Mouse (Mus musculus) gastrocnemius, postnatal 4 days (tissue): ENCODE measurements at regions not wholly inside any gene's neighbourhood (a gene's known extent, or its start where the extent isn't known, plus 50 kb on each side); places are given as distances from the start of the nearest gene placed in this dataset.

Source experiments
- DNase-seq, 2 experiments: peaks; one replicate each; pipeline ENCODE4 v3.0.0; 2021 to 2022; ENCODE audit warnings: low spot score in 2 of 2, mixed read lengths in 2 of 2

DNA sequence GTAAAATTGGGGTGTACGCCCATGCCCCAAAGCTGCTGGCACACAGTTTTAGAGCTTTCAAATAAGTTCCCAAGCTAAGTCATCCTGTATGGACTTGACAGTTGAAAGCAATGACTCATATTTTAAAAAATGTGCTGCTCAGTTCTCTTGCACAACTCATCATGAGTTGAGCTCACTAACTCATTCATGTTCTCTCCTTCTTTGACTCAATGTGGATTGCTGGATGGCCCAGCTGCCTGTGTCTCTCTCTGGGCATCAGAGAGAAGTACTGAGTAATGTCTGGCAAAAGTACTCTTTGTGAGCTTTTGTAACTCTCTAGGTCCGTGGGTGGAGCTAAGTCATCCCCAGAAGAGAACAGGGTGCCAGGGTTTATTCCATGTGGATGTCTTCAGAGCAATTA is 355.3 kb downstream of the Rnd3 start:
- no peak for DNase-seq

GRCm38 (mm10) chr2:50793067-50793466 is 355.8 kb downstream of the Rnd3 start:
- DNase-seq, result no peak

- DNase-seq, result no peak
Measured at GRCm38 (mm10) chr2:50789051-50789651, 359.8 kb downstream of the Rnd3 start.

GRCm38 (mm10) chr2:50772101-50772500 is 376.8 kb downstream of the Rnd3 start:
- DNase-seq, result no peak

DNA sequence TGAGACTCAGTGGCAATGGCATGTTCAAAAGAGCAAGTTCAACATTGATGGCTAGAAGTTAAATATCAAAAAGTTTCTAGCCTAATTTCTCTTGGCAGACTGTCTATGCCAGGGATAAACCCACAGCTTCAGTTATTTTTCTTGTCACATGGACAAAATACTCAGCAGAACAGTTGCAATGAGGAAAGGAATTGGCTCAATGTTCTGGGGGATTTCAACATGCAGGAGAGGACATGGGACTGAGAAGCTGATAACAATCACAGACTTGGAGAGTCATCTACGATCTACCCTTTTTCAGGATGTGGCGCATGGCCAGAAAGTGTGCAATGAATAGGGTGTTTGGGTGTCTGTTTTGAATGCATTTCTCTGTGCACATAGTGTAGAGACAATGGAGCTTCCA is 389.9 kb downstream of the Rnd3 start:
- no peak for DNase-seq

DNA sequence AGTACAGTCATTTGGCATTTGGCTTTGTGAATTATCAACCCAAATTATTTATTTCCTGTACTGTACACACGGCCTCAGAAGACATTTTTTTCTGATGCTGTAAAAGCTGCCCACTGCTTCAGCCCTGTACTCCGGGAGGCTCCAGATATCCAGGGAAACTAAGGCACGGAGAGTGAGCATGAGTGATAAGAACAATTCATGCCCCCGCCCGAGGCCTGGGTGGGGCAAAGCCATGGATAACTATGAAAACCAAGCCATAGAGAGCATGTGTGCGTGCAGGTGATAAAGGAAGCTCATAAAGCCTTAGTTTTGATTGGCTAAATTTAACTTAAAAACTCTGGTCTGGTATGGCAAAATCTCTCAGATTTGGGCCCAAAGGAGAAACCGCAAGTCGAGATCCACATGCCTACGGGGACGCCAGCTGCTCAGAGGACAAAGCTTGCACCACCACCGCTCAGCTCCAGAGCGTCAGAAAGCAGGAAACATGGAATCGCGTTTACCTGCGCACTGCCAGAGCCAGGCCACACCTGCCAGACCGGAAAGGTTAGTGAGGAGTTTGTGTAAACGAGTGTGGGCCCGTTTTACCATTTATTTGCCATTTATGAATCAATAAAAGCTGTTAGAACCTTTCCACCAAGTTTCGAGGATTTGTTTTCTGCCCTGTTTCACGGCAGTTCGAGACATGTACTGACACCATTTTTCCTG is 390.9 kb downstream of the Rnd3 start:
- no peak for DNase-seq

GRCm38 (mm10) chr2:50755616-50756450 is 393.1 kb downstream of the Rnd3 start:
- DNase-seq, result no peak

DNA sequence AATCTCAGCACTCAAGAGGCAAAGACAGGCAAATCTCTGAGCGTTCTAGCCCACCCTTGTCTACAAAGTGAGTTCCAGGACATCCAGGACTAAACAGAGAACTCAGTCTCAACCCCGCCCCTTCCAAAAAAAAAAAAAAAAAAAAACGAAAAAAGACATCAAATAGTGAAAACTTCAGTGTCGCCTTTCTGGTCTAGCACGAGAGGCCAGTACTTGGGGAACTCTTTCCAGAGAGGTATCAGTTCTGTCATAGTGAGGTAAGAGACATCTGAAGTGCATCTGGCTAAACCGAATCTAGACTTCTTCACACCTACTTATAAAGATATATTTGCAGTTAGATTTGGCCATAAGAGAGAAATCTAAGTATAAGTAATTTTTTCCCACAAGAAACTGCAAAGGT is 393.8 kb downstream of the Rnd3 start:
- no peak for DNase-seq

DNA sequence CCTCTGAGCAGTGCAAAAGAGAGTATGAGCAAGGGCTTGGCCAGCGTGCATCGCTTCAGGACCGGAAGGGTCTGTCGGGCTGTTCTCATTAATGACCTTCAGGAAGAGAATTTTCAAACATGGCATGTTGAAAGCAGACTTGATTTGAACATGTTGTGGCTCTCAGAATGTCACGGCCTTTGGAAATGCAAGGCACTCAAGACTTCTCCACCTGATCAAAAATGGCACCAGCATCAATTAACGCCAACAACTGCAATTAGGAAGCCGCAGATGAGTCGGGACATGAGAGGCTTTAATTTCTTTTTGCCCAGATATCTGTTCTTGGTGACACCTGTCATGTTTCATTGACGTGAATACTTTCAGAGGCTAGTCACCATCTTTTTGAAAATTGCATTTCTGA is 396.5 kb downstream of the Rnd3 start:
- no peak for DNase-seq

- DNase-seq, result no peak
Measured at GRCm38 (mm10) chr2:50750799-50751198, 398.1 kb downstream of the Rnd3 start.

GRCm38 (mm10) chr2:50744625-50745214 is 404.2 kb downstream of the Rnd3 start:
- no peak for DNase-seq

DNA sequence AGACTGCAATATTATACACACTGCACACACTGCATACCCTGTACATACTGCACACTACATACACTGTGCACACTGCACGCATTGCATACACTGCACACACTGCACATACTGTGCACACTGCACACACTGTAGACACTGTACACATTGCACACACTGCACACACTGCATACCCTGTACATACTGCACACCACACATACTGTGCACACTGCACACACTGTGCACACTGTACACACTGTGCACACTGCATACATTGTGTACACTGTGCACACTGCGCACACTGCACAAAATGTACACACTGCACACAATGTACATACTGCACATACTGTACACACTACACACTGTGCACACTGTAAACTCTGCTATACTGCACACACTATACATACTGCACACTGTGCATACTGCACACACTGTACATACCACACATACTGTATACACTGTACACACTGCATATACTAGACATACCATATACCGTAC is 405.1 kb downstream of the Rnd3 start:
- no peak for DNase-seq

DNA sequence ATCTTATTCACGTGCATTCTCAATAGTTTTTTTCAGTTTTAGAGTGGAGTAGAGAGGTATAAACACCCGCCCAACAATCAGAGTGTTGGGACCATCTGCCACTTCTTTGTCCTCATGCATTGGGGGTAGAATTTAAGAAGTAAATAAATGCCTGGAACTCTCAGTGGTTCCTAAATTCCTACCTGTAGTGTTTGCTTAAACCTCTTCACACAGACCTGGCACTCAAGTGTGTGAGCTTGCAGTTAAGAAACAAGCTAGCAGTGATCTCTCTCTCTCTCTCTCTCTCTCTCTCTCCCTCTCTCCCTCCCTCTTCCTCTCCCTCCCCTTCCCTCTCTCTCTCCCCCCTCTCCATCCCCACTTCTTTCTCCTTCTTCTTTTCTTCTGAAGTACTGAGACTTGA is 406.5 kb downstream of the Rnd3 start:
- DNase-seq, result no peak

GRCm38 (mm10) chr2:50741337-50741736 is 407.6 kb downstream of the Rnd3 start:
- no peak for DNase-seq

- no peak for DNase-seq
Measured at GRCm38 (mm10) chr2:50739599-50739979, 409.3 kb downstream of the Rnd3 start.

- DNase-seq, result no peak
Measured at GRCm38 (mm10) chr2:50738936-50739598, 409.8 kb downstream of the Rnd3 start.

GRCm38 (mm10) chr2:50737706-50738105 is 411.2 kb downstream of the Rnd3 start:
- no peak for DNase-seq

GRCm38 (mm10) chr2:50735029-50735428 is 413.9 kb downstream of the Rnd3 start:
- DNase-seq, result no peak

- DNase-seq, result no peak
Measured at GRCm38 (mm10) chr2:50706652-50707051, 410.1 kb upstream of the Mmadhc start.

DNA sequence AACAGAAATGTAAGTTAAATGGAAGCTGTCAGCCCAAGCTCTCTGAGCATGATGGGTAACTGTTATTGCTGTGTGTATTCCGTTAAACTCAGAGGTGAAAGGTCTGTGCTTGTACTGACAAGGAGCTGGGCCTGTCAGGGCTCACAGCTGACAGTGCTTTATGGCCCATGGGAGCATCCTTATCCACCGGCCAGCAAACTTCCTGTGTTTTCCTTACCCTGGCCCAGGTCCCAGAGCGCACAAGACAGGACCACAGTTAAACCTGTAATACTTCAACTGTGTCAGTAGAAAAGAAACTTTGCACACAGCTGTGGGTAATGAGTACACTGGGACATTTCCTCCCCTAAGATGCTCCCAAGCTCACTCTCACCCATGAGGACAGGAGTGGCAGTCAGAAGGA is 407.7 kb upstream of the Mmadhc start:
- no peak for DNase-seq
